Mouse (Mus musculus) embryonic facial prominence, embryonic 15.5 days (tissue): Measurements from ENCODE around the gene Ryr2. TPM values are rescaled to one million over a fixed set of nuclear protein-coding genes. Genes with fewer than 3 reads are reported as not detected.
A peak's percentile ranks its signal among the peaks of the same experiment; 100 is the strongest.

Experiments
- ATAC-seq: fragments of 200-750 bp; cut with Nextera tagmentation; 2 replicates; pipeline ENCODE4 v1.8.0; 2017; ENCODE audit warnings: low read depth, moderate TSS enrichment; ENCODE audit not compliant: insufficient number of reproducible peaks, low FRiP score, low TSS enrichment
- H3K27ac ChIP-seq: fragments of 300-500 bp; sonication (generic); replicated peaks from 2 replicates; pipeline ENCODE4 v1.5.1; 2015; ENCODE audit warnings: mild to moderate bottlenecking, inconsistent platforms
- H3K27me3 ChIP-seq: fragments of 300-500 bp; sonication (generic); 2 replicates; pipeline ENCODE4 v1.6.1; 2015; ENCODE audit warnings: inconsistent platforms
- H3K36me3 ChIP-seq: fragments of 300-500 bp; sonication (generic); 2 replicates; pipeline ENCODE4 v1.6.1; 2015; ENCODE audit warnings: mild to moderate bottlenecking, inconsistent platforms
- H3K4me1 ChIP-seq: fragments of 300-500 bp; sonication (generic); 2 replicates; pipeline ENCODE4 v1.6.1; 2015; ENCODE audit warnings: inconsistent platforms
- H3K4me2 ChIP-seq: fragments of 300-500 bp; sonication (generic); replicated peaks from 2 replicates; pipeline ENCODE4 v1.6.1; 2015; ENCODE audit warnings: mild to moderate bottlenecking, inconsistent platforms
- H3K4me3 ChIP-seq: fragments of 300-500 bp; sonication (generic); replicated peaks from 2 replicates; pipeline ENCODE4 v1.5.1; 2015; ENCODE audit warnings: mild to moderate bottlenecking, inconsistent platforms
- H3K9ac ChIP-seq: fragments of 300-500 bp; sonication (generic); 2 replicates; pipeline ENCODE4 v1.6.1; 2015; ENCODE audit warnings: inconsistent platforms
- H3K9me3 ChIP-seq: fragments of 300-500 bp; sonication (generic); replicated peaks from 2 replicates; pipeline ENCODE4 v1.6.1; 2016; ENCODE audit warnings: inconsistent platforms
- WGBS: fragments of 180-500 bp; shearing (Covaris S2); methylation state at CpG from one replicate; pipeline ENCODE4 v1.1.7; 2015; 5-methylcytosine and 5-hydroxymethylcytosine counted together
- polyA plus RNA-seq: library from polyadenylated mRNA; unstranded; fragments of >200 nt; fragmentation: Nextera tagmentation; extraction: Ambion mirVana; gene quantifications from 2 replicates; pipeline ENCODE4 v1.2.1, GENCODE M21; 2015

Gene Ryr2
- polyA plus RNA-seq, 1 experiment from 2014 or later, result 0.56 TPM

DNA sequence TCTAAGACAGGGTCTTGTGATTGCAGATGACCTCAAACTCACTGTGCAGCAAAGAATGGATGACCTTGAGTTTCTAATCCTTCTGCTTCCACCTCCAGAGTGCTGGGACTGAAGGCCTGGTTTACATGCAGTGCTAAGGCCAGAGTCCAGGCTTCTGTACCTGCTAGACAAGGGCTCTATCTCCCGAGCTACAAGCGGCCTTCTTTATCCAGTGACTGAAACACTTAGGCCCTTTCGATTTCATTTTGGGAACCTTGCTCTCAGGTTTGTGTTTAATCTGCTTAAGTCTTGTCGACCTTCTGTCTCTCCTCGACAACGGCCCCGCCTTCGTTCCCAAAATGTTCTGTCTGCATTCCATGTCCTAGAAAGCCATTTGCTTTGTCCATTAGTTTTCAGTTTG lies 8.8 kb upstream of the Ryr2 start:
- H3K4me2 ChIP-seq, result no peak overlapping the region
- WGBS, result 89% methylated on average over 8 of the region's 8 CpGs

DNA sequence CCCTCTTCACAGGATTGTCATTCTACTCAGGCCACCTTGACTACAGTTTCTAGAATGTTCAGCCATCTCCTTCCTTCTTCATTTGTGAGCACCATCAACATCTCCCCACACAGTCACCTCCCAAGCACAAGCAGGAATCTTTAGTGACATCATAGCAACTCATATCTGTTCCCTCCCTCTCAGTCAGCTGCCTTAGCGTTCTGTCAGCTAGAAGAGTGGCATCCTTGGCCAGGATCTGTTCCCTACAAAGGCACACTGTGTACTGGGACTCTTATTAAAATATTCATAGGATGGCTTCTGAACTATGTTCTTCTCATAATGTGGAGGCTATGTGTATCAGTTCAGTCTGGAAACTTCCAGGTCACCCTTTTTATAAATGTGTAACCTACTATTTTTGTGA lies 8.1 kb upstream of the Ryr2 start:
- H3K9me3 ChIP-seq, result no peaks in the 10 kb centered on the region
- 60% methylated on average over 1 of the region's 1 CpGs for WGBS
- no peak overlapping the region for H3K27ac ChIP-seq
- H3K27me3 ChIP-seq, result peaks cover 3% of the 10 kb centered on the region; the same call in 1 of the 2 replicates
- no peaks in the 10 kb centered on the region for H3K4me1 ChIP-seq
- H3K4me3 ChIP-seq, result no peak overlapping the region
- H3K4me2 ChIP-seq, result no peak overlapping the region
- ATAC-seq, result no peak
- H3K9ac ChIP-seq, result no peak overlapping the region
- no peaks in the 10 kb centered on the region for H3K36me3 ChIP-seq

More for the DNA sequence above, 8.8 kb upstream of the Ryr2 start:
- no peak overlapping the region for H3K9ac ChIP-seq
- no peak overlapping the region for H3K4me3 ChIP-seq
- ATAC-seq, result no peak
- no peaks in the 10 kb centered on the region for H3K36me3 ChIP-seq
- H3K27ac ChIP-seq, result no peak overlapping the region
- no peaks in the 10 kb centered on the region for H3K4me1 ChIP-seq
- no peaks in the 10 kb centered on the region for H3K9me3 ChIP-seq
- peaks cover 3% of the 10 kb centered on the region; the same call in 1 of the 2 replicates for H3K27me3 ChIP-seq

DNA sequence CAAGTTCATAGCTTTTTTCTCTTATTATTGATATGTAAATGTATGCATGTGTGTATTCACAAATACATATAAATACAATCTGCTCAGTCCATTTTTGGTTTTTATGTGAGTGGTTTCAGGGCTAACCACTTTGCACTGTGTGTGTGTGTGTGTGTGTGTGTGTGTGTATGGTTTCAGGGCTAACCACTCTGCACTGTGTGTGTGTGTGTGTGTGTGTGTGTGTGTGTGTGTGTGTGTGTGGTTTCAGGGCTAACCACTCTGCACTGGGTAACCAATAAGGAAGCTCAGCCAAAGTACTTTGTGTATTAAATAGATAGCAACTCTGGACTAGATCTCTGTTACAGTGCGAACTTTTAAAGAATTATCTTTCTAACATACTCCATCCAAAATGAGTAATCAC lies 2.2 kb upstream of the Ryr2 start:
- H3K9me3 ChIP-seq, result no peaks in the 10 kb centered on the region
- H3K36me3 ChIP-seq, result no peaks in the 10 kb centered on the region
- no peak overlapping the region for H3K9ac ChIP-seq
- H3K4me3 ChIP-seq, result no peak overlapping the region
- ATAC-seq, result 0 out of 2 replicates have a peak, but pooled peaks have one; percentile 64
- WGBS, result 94% methylated on average over 1 of the region's 1 CpGs
- H3K4me1 ChIP-seq, result peaks cover 13% of the 10 kb centered on the region
- H3K27me3 ChIP-seq, result peaks cover 35% of the 10 kb centered on the region
- no peak overlapping the region for H3K4me2 ChIP-seq
- H3K27ac ChIP-seq, result no peak overlapping the region

DNA sequence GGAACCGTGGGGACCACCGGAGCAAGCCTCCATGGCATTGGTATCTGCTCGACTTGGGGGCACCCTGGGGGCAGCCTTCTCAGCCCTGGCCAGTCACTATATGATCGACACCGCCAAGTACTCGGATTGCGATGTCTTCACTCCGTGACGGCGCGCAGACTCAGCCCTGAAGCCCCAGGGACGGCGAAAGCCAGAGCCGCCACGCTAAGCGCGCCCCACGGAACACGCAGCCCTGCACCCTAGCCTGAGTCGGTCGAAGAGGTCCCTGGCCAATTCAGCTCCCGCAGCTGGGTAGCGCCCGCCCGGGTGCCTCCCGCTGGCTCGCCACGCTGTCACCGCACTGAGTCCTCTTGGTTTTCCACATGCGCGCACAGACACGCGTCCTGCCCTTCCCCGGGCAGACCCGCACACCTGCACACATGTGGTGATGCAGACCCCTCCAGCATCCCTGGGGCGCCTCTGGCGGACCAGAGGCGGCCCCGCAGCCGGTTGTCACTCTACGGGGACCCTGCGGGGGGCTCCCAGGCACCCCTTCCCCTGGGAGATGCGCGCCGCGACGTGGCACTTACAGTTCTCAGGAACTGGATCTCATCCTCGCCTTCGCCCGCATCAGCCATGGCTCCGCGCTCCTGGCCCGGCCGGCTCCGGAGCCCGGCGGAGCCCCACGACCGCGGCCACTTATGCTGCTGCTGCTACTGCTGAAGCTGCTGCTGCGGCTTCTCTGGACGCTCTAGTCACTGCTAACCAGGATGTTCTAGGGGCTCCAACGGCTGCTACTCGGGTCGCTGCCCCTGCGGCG lies 716 bp downstream of the Ryr2 start:
- no peaks in the 10 kb centered on the region for H3K9me3 ChIP-seq
- peaks cover 13% of the 10 kb centered on the region for H3K4me1 ChIP-seq
- peak overlapping the region; percentile 26; the same call in 1 of the 2 replicates for H3K9ac ChIP-seq
- no peaks in the 10 kb centered on the region for H3K36me3 ChIP-seq
- no peak overlapping the region for H3K27ac ChIP-seq
- no peak for ATAC-seq
- H3K4me3 ChIP-seq, result peak overlapping the region; percentile 54
- under 1% methylated on average over 67 of the region's 67 CpGs for WGBS
- H3K27me3 ChIP-seq, result peaks cover 55% of the 10 kb centered on the region
- H3K4me2 ChIP-seq, result peak overlapping the region; percentile 97

DNA sequence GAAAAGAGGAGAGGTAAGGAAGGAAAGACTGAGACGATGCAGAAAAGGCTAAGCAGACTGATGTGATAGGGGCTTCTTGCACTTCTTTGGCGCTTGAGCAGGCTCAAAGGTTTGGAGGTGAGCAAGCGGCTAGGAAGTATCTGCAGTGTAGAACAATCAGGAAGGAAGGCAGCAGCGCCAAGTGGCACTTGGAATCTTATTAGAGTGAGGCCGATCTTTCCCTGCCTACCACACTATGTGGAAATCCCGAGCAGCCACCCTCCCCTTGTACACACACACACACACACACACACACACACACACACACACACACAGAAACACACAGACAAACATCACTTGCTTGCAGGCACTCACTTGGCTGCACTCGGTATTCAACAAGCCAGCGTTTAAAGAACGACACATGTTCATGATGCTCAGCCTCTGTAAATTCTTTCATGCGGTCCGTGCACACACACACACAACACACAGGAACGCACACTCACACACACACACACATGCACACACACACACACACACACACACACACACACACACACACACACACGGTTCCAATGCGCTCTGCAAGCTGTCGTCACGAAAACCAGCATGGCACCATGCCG lies 1.4 kb downstream of the Ryr2 start:
- H3K27me3 ChIP-seq, result peaks cover 57% of the 10 kb centered on the region
- no peak overlapping the region for H3K9ac ChIP-seq

DNA sequence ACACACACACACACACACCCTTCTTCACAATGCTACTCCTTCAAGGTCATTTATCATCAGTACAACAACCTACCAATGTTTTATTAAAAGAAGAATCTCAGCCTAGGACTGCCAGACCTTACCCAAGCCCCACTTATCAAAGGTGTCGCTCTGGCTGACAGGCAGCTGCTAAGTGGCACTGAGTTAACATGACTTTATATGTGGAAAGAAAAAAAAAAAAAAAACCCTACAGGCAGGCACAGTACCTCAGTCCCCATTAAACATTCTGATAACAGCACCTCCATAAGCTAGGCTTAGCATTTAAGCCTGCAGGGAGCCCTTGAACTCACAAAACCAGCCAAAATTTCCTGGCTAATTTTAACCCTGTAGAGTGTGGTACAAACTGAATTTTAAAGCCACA lies 2.4 kb downstream of the Ryr2 start:
- no peak for ATAC-seq
- Histone ChIP-seq H3K27ac (no peak overlapping the region), H3K4me2 (no peak overlapping the region), H3K4me3 (no peak overlapping the region), H3K9ac (no peak overlapping the region), H3K27me3 (peaks cover 57% of the 10 kb centered on the region), H3K9me3 (no peaks in the 10 kb centered on the region), H3K36me3 (no peaks in the 10 kb centered on the region), H3K4me1 (peaks cover 13% of the 10 kb centered on the region)
- 45% methylated on average over 1 of the region's 1 CpGs for WGBS

More for the DNA sequence above, 1.4 kb downstream of the Ryr2 start:
- H3K36me3 ChIP-seq, result no peaks in the 10 kb centered on the region
- peaks cover 13% of the 10 kb centered on the region for H3K4me1 ChIP-seq
- peak overlapping the region; percentile 97 for H3K4me2 ChIP-seq
- no peaks in the 10 kb centered on the region for H3K9me3 ChIP-seq
- 2% methylated on average over 17 of the region's 17 CpGs for WGBS
- no peak for ATAC-seq
- H3K27ac ChIP-seq, result no peak overlapping the region
- H3K4me3 ChIP-seq, result peak overlapping the region; percentile 54

DNA sequence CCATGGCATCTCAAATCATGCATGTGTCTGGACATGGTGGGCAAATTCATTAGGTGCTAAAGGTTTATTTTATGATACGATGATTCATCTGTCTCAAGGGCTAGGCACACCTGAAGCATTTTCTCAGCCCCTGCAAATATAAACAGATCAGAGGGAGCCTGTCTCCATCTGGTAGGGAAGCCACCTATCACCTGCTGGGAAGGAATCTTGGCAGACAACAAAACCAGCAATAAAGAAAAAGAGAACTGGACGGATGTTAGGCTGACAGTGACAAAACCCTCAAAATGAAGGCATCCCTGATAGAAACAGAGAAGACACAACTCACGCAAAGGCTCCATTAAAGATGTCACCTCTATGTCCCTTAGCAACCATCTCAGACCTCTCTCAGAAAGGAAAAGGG lies 3.7 kb downstream of the Ryr2 start:
- H3K27ac ChIP-seq, result no peak overlapping the region
- peaks cover 57% of the 10 kb centered on the region for H3K27me3 ChIP-seq
- no peaks in the 10 kb centered on the region for H3K9me3 ChIP-seq
- H3K36me3 ChIP-seq, result no peaks in the 10 kb centered on the region
- no peak overlapping the region for H3K9ac ChIP-seq
- no peak overlapping the region for H3K4me3 ChIP-seq
- 69% methylated on average over 3 of the region's 3 CpGs for WGBS
- peaks cover 13% of the 10 kb centered on the region for H3K4me1 ChIP-seq
- ATAC-seq, result no peak
- H3K4me2 ChIP-seq, result no peak overlapping the region

DNA sequence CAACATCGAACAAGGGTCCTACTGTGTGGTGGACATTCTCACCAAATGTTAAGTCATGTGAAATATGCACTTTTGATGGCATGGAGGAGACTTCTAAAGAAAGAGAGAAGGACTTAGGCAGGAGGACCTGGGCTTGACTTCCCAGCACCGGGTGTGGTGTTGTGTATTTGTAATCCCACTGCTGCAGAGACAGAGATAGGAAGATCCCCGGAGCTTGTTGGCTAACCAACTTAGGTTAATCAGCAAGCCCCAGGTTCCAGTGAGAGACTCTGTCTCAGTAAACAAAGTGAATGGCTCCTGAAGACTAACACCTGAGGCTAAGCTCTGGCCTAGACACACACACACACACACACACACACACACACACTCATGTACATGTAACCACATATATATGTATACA lies 7.3 kb downstream of the Ryr2 start:
- Histone ChIP-seq H3K4me3 (no peak overlapping the region), H3K4me1 (no peaks in the 10 kb centered on the region), H3K27ac (no peak overlapping the region), H3K4me2 (no peak overlapping the region), H3K27me3 (peaks cover 26% of the 10 kb centered on the region), H3K36me3 (no peaks in the 10 kb centered on the region), H3K9me3 (no peaks in the 10 kb centered on the region), H3K9ac (no peak overlapping the region)
- ATAC-seq, result no peak
- WGBS, result 89% methylated on average over 3 of the region's 3 CpGs

DNA sequence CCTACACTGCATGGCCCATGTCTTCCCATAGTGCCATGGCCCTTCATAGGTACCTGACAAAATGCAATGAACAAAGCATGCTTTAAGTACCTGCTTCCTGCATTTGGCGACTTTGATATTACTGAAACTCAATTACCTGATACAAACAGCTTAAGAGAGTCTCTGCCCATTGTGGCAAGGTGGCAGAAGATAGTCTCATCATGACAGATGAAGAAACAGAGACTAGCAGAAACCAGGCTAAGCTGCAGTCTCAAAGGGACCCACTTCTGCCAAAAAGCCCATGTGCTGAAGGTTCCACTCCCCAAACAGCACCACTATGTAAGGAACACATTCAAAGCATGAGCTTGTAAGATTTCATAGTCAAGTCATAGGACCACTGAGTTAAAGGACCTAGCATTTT lies 7.8 kb downstream of the Ryr2 start:
- Histone ChIP-seq H3K4me3 (no peak overlapping the region), H3K27me3 (peaks cover 25% of the 10 kb centered on the region), H3K36me3 (no peaks in the 10 kb centered on the region), H3K4me2 (no peak overlapping the region), H3K27ac (no peak overlapping the region), H3K9ac (no peak overlapping the region), H3K9me3 (no peaks in the 10 kb centered on the region), H3K4me1 (no peaks in the 10 kb centered on the region)
- WGBS, result 74% methylated on average over 1 of the region's 1 CpGs
- no peak for ATAC-seq

DNA sequence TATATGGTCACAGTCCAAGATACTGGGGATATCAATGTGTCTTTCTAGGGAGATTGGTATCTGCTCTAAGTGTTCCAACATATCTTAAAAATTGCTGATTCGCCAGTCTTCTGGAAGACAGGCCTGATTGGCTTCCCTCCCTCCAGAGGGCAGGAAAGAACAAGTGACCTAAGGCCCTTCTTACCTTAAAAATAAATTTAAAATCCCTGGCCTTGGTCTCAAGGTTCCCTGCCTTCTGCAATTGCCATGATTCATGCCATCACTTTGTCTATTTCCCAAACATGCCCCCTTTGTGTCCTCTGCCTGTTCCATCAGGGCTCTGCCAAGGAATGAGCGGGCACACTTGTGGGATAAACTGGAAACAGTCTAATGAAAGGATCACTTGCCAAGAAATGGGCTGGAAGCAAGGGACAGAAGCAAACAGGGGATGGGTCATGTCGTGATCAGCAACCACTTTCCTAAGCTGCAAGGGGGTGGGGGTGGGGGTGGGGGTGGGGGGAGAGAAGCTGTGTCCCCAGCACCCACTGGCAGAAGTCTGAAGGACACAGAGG lies 10.3 kb downstream of the Ryr2 start:
- no peak overlapping the region for H3K27ac ChIP-seq
- no peaks in the 10 kb centered on the region for H3K4me1 ChIP-seq
- no peak overlapping the region for H3K4me3 ChIP-seq
- H3K4me2 ChIP-seq, result no peak overlapping the region
- H3K9me3 ChIP-seq, result no peaks in the 10 kb centered on the region
- no peaks in the 10 kb centered on the region for H3K36me3 ChIP-seq
- peaks cover 5% of the 10 kb centered on the region; the same call in 1 of the 2 replicates for H3K27me3 ChIP-seq
- WGBS, result 81% methylated on average over 3 of the region's 3 CpGs
- no peak overlapping the region for H3K9ac ChIP-seq
- no peak for ATAC-seq

DNA sequence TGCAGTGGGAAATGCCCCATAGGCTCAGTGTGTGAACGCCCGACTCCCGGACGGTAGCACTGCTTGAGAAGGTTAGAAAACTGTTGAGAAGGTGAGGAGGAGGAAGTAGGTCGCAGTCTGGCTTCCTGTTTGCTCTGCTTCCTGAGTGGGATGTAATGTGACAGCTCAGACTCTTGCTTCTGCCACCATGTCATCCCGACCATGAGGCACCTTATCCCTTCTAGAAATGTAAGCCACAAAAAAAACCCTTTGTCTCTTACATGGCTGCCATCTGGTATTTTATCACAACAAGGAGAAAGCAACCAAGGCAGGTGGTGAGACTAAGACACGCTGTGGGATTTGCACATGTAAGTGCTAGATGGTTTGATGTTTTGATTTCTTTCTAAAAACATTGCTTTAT lies 12.2 kb downstream of the Ryr2 start:
- H3K4me2 ChIP-seq, result no peak overlapping the region
- H3K9me3 ChIP-seq, result no peaks in the 10 kb centered on the region
- H3K27me3 ChIP-seq, result no peaks in the 10 kb centered on the region
- no peak for ATAC-seq
- no peaks in the 10 kb centered on the region for H3K36me3 ChIP-seq
- WGBS, result 67% methylated on average over 7 of the region's 7 CpGs
- no peak overlapping the region for H3K4me3 ChIP-seq
- H3K4me1 ChIP-seq, result no peaks in the 10 kb centered on the region
- H3K9ac ChIP-seq, result no peak overlapping the region
- H3K27ac ChIP-seq, result no peak overlapping the region
